Mouse (Mus musculus): ENCODE measurements around the gene Foxq1. TPM values are rescaled to one million over a fixed set of nuclear protein-coding genes. Genes with fewer than 3 reads are reported as not detected.

The Foxq1 gene
- polyA plus RNA-seq (2015; fragmentation: Nextera tagmentation; extraction: Ambion mirVana), result 0.07 and 0.17 TPM in 2 replicates

DNA sequence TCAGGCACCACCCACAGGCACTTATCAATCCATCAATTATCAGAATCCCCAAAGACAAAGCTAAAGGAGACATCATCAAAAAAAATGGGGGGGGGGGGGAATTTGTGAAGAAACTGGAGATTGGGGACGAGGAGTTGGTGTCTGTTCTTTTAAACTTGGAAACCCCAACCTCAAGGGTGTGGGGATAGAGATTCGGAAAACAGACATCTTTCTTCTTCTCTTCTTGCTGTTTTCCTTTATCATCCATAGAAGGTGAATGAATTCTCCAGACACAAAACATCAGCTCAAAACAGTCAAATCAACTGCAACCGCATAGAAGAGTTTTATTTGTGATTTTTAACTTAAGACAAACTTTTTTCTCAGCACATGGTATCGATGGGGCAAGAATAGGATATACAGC is at the start of gene Foxq1:
TSS of gene Foxq1 (plus strand) at position 301 of the 400 bp plus-strand sequence.
- no peaks in the 10 kb centered on the region for H3K36me3 ChIP-seq
- peak within 1 kb of the TSS; percentile 99; the same call in 1 of the 2 replicates for H3K4me2 ChIP-seq
- H3K27ac ChIP-seq (replicated peaks), result no peak within 1 kb of the TSS
- peak within 1 kb of the TSS; percentile 72; the same call in 1 of the 2 replicates for H3K4me3 ChIP-seq
- 70% methylated on average over 4 of the region's 4 CpGs for whole genome bisulfite sequencing
- peaks cover 28% of the 10 kb centered on the region for H3K4me1 ChIP-seq
- peaks cover 78% of the 10 kb centered on the region for H3K27me3 ChIP-seq (replicated peaks)
- H3K9me3 ChIP-seq, result no peaks in the 10 kb centered on the region
- H3K9ac ChIP-seq, result no peak within 1 kb of the TSS
- no peak for ATAC-seq (ENCODE audit: extremely low read depth, insufficient number of reproducible peaks, low FRiP score, low TSS enrichment)

DNA sequence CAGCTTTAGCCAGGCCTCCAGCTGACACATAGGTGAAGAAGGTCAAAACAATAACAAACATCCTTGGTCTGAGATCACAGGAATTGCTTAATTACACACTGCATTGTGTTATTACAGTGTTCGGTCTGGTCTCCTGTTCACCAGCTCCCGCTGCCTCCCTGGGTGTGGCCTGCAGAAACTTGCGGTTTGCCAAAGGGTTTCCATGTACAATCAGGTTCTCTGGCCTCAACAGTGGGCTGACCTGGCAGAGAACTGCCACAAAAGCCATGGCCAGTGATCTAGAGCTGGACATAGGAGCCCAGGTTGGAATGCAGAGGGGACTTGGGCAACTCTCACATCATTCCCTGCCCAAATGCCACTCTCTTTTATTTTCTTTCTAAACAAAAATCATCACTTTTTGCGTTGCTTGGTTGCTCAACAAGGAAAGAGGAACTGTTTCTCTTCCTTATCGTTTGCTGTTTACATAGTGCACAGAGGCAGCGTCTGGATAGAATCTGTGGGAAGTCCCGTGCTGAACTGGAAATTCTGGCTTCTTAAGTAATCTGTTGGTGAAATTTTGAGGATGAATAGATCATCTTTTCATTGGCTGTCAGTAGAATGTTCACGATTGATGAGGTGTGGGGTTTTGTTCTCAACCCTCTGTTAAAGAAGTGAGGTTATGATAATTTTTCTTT is 49.3 kb upstream of the Foxq1 start:
- Histone ChIP-seq H3K27ac (replicated peaks) (no peak overlapping the region), H3K4me3 (no peak overlapping the region), H3K9me3 (no peaks in the 10 kb centered on the region), H3K36me3 (no peaks in the 10 kb centered on the region), H3K4me1 (no peaks in the 10 kb centered on the region), H3K4me2 (no peak overlapping the region), H3K27me3 (replicated peaks) (no peaks in the 10 kb centered on the region), H3K9ac (no peak overlapping the region)
- ATAC-seq (ENCODE audit: extremely low read depth, insufficient number of reproducible peaks, low FRiP score, low TSS enrichment), result no peak
- 50% methylated on average over 8 of the region's 8 CpGs for WGBS

DNA sequence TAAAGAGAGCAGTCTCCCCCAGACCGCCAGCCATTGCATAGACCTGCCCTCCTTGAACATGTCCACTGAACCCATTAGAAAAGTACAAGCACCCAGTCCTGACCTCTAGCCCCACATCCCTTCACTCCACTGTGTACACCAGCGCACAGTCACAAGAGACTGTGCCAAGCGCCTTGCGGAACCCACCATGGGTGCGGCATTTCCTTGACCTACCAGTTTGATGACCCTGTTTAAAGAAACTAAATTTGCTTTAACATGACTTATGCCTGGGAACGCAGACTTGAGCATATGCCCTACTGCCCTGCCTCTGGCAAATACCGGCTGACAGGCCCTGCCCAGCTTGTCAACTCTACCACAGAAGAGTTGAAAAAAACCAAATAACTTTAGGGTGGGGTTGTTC is 40.7 kb upstream of the Foxq1 start:
- 87% methylated on average over 7 of the region's 7 CpGs for WGBS
- Histone ChIP-seq H3K9ac (no peak overlapping the region), H3K4me1 (peaks cover 5% of the 10 kb centered on the region; the same call in 1 of the 2 replicates), H3K27ac (replicated peaks) (no peak overlapping the region), H3K4me3 (no peak overlapping the region), H3K4me2 (no peak overlapping the region), H3K36me3 (no peaks in the 10 kb centered on the region), H3K9me3 (no peaks in the 10 kb centered on the region), H3K27me3 (replicated peaks) (peaks cover 7% of the 10 kb centered on the region; the same call in 1 of the 2 replicates)
- no peak for ATAC-seq (ENCODE audit: extremely low read depth, insufficient number of reproducible peaks, low FRiP score, low TSS enrichment)

GRCm38 (mm10) chr13:31518411-31518886 is 37.5 kb upstream of the Foxq1 start:
- Histone ChIP-seq H3K4me3 (no peak overlapping the region), H3K4me2 (no peak overlapping the region), H3K27me3 (replicated peaks) (no peaks in the 10 kb centered on the region), H3K9me3 (no peaks in the 10 kb centered on the region), H3K36me3 (no peaks in the 10 kb centered on the region), H3K9ac (no peak overlapping the region), H3K4me1 (peaks cover 5% of the 10 kb centered on the region; the same call in 1 of the 2 replicates), H3K27ac (replicated peaks) (no peak overlapping the region)
- 43% methylated on average over 10 of the region's 10 CpGs for WGBS
- ATAC-seq (ENCODE audit: extremely low read depth, insufficient number of reproducible peaks, low FRiP score, low TSS enrichment), result no peak

GRCm38 (mm10) chr13:31518971-31519370 is 37.0 kb upstream of the Foxq1 start:
- peaks cover 3% of the 10 kb centered on the region; the same call in 1 of the 2 replicates for H3K27me3 ChIP-seq (replicated peaks)
- peaks cover 5% of the 10 kb centered on the region; the same call in 1 of the 2 replicates for H3K4me1 ChIP-seq
- WGBS, result 70% methylated on average over 9 of the region's 9 CpGs
- H3K9ac ChIP-seq, result no peak overlapping the region
- H3K9me3 ChIP-seq, result no peaks in the 10 kb centered on the region
- H3K4me2 ChIP-seq, result no peak overlapping the region
- H3K4me3 ChIP-seq, result no peak overlapping the region
- no peak for ATAC-seq (ENCODE audit: extremely low read depth, insufficient number of reproducible peaks, low FRiP score, low TSS enrichment)
- H3K36me3 ChIP-seq, result no peaks in the 10 kb centered on the region
- H3K27ac ChIP-seq (replicated peaks), result no peak overlapping the region

DNA sequence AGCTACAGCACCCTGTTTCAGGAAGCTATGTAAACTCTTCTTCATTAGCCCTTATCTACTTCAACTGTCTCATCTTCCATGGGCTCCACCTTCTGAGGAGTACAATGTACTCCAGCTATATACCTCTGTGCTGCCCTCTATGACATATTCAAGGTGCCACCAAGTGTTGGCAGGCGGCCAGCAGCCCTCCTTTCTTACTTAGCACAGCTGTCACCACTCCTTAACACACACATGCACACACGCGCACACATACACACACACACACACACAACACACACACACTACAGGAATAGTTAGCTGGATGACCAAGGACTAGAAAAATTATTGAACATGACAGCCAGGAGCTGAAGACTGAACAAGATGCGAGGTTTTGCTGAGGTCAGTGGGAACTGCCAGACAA is 31.0 kb upstream of the Foxq1 start:
- Histone ChIP-seq H3K9me3 (no peaks in the 10 kb centered on the region), H3K4me1 (peaks cover 9% of the 10 kb centered on the region), H3K36me3 (no peaks in the 10 kb centered on the region), H3K9ac (no peak overlapping the region), H3K27ac (replicated peaks) (no peak overlapping the region), H3K4me2 (no peak overlapping the region), H3K27me3 (replicated peaks) (peaks cover 4% of the 10 kb centered on the region; the same call in 1 of the 2 replicates), H3K4me3 (no peak overlapping the region)
- ATAC-seq (ENCODE audit: extremely low read depth, insufficient number of reproducible peaks, low FRiP score, low TSS enrichment), result no peak
- 65% methylated on average over 4 of the region's 4 CpGs for WGBS

GRCm38 (mm10) chr13:31531186-31531585 is 24.7 kb upstream of the Foxq1 start:
- no peak overlapping the region for H3K4me3 ChIP-seq
- peaks cover 9% of the 10 kb centered on the region for H3K4me1 ChIP-seq
- 49% methylated on average over 5 of the region's 5 CpGs for WGBS
- H3K27me3 ChIP-seq (replicated peaks), result no peaks in the 10 kb centered on the region
- no peaks in the 10 kb centered on the region for H3K9me3 ChIP-seq
- no peak for ATAC-seq (ENCODE audit: extremely low read depth, insufficient number of reproducible peaks, low FRiP score, low TSS enrichment)
- H3K36me3 ChIP-seq, result no peaks in the 10 kb centered on the region
- H3K27ac ChIP-seq (replicated peaks), result no peak overlapping the region
- H3K9ac ChIP-seq, result no peak overlapping the region
- no peak overlapping the region for H3K4me2 ChIP-seq

GRCm38 (mm10) chr13:31531651-31532061 is 24.3 kb upstream of the Foxq1 start:
- WGBS, result 43% methylated on average over 8 of the region's 8 CpGs
- ATAC-seq (ENCODE audit: extremely low read depth, insufficient number of reproducible peaks, low FRiP score, low TSS enrichment), result no peak
- peaks cover 9% of the 10 kb centered on the region for H3K4me1 ChIP-seq

GRCm38 (mm10) chr13:31534726-31535125 is 21.2 kb upstream of the Foxq1 start:
- ATAC-seq (ENCODE audit: extremely low read depth, insufficient number of reproducible peaks, low FRiP score, low TSS enrichment), result no peak
- H3K27ac ChIP-seq (replicated peaks), result no peak overlapping the region
- peaks cover 9% of the 10 kb centered on the region for H3K4me1 ChIP-seq
- no peaks in the 10 kb centered on the region for H3K36me3 ChIP-seq
- no peaks in the 10 kb centered on the region for H3K9me3 ChIP-seq
- no peaks in the 10 kb centered on the region for H3K27me3 ChIP-seq (replicated peaks)
- no peak overlapping the region for H3K9ac ChIP-seq
- 81% methylated on average over 4 of the region's 4 CpGs for WGBS
- H3K4me2 ChIP-seq, result no peak overlapping the region
- H3K4me3 ChIP-seq, result no peak overlapping the region

More at GRCm38 (mm10) chr13:31531651-31532061, 24.3 kb upstream of the Foxq1 start:
- H3K27ac ChIP-seq (replicated peaks), result no peak overlapping the region
- H3K4me3 ChIP-seq, result no peak overlapping the region
- no peaks in the 10 kb centered on the region for H3K36me3 ChIP-seq
- H3K4me2 ChIP-seq, result no peak overlapping the region
- H3K9ac ChIP-seq, result no peak overlapping the region
- no peaks in the 10 kb centered on the region for H3K27me3 ChIP-seq (replicated peaks)
- no peaks in the 10 kb centered on the region for H3K9me3 ChIP-seq

DNA sequence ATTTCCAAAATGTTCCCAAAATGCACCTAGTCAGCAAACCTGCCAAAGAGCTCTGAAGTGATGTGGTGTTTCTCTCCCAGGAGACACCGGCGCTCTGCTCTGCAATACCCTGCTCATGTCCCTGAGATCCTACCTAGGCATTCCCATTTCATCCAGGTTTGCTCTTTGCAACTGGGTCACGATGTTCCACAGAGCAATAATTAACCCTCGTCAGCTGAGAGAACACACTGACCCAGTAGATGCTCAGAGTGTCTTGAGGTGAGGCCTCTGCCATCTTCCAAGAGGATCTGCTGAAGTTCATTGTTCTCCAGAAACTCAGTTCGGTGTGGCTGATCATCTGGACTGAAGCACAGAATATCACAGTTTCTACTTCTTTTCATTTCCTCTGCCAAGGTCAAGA is 12.9 kb upstream of the Foxq1 start:
- Histone ChIP-seq H3K4me3 (no peak overlapping the region), H3K9ac (no peak overlapping the region), H3K4me1 (no peaks in the 10 kb centered on the region), H3K4me2 (no peak overlapping the region), H3K36me3 (no peaks in the 10 kb centered on the region), H3K27ac (replicated peaks) (no peak overlapping the region), H3K27me3 (replicated peaks) (no peaks in the 10 kb centered on the region; the same call in 1 of the 2 replicates), H3K9me3 (no peaks in the 10 kb centered on the region)
- ATAC-seq (ENCODE audit: extremely low read depth, insufficient number of reproducible peaks, low FRiP score, low TSS enrichment), result no peak
- WGBS, result 88% methylated on average over 5 of the region's 5 CpGs

GRCm38 (mm10) chr13:31546784-31547183 is 9.2 kb upstream of the Foxq1 start:
- 56% methylated on average over 2 of the region's 2 CpGs for WGBS
- H3K9me3 ChIP-seq, result no peaks in the 10 kb centered on the region

DNA sequence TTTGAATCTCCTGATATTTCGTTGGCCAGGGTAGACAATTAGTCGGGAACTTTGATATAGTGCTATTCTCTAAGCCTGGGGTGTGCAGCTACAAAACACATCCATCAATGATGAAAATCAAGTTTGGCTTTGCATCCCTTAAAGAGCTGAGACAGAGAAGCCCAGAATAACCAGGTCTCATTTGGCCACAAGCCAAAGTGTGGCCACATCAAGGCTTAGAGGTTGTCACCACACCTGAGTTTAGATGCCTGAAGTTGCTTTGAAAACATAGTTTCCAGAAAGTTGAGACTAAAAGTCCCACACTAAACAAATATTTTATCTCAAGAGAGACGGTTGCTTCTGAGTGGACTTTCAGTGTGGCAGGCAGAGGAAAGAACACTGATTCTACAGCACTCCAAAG is 8.7 kb upstream of the Foxq1 start:
- no peak overlapping the region for H3K4me2 ChIP-seq
- H3K27me3 ChIP-seq (replicated peaks), result no peaks in the 10 kb centered on the region; the same call in 1 of the 2 replicates
- no peaks in the 10 kb centered on the region for H3K36me3 ChIP-seq
- H3K9ac ChIP-seq, result no peak overlapping the region
- H3K4me3 ChIP-seq, result no peak overlapping the region
- no peak overlapping the region for H3K27ac ChIP-seq (replicated peaks)
- H3K9me3 ChIP-seq, result no peaks in the 10 kb centered on the region
- 66% methylated on average over 3 of the region's 3 CpGs for WGBS
- H3K4me1 ChIP-seq, result no peaks in the 10 kb centered on the region
- no peak for ATAC-seq (ENCODE audit: extremely low read depth, insufficient number of reproducible peaks, low FRiP score, low TSS enrichment)

More at GRCm38 (mm10) chr13:31546784-31547183, 9.2 kb upstream of the Foxq1 start:
- Histone ChIP-seq H3K27ac (replicated peaks) (no peak overlapping the region), H3K4me2 (no peak overlapping the region), H3K36me3 (no peaks in the 10 kb centered on the region), H3K4me1 (no peaks in the 10 kb centered on the region), H3K9ac (no peak overlapping the region), H3K4me3 (no peak overlapping the region), H3K27me3 (replicated peaks) (no peaks in the 10 kb centered on the region; the same call in 1 of the 2 replicates)
- no peak for ATAC-seq (ENCODE audit: extremely low read depth, insufficient number of reproducible peaks, low FRiP score, low TSS enrichment)

All from heart, embryonic 13.5 days (tissue).